ENCODE assay signal across 18 mouse cellular contexts in the genomic region with DNA sequence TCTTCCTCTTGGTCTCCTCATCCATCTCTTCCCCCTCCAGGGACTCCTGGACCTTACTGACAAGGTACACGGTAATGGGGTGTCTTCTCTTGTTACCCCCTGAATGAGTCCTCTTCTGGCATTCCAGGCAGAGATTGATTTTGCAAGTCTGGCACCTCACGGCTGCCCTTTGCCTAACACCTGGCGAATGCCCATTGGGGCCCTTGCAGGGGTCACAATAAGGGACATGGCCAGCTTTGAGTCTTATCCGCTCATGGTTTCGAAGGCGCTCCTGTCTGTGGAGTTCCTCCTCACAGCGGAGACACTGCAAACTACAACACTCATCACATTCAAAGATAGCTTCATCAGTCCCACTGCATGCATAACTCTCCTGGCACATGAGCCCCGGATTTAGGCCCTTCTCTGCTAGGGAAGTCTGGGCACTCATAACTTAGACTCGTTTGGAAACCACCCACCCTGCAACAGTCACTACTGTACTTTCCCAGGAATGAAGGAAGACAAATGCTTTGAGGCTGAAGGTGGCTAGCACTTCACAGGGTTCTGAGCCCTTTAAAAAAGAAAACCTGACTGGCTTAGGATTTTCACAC. TPM values are rescaled to one million over a fixed set of nuclear protein-coding genes. Genes with fewer than 3 reads are reported as not detected.
DNase-seq lines count a peak whose midpoint lies in the region; ATAC-seq and TF ChIP-seq lines count a peak whose summit lies in the region.
"Had no signal": no experiment of that assay in that cellular context is flagged by ENCODE, and none has a peak within 500 bp of the region (broad histone marks: within the 10 kb centered on the region; RNA-seq: fewer than 3 reads in every experiment).

No protein-coding gene starts in this region.

- no peak overlapping the region for H3K27ac ChIP-seq in forebrain, embryonic 14.5 days (ENCODE audit: low read depth, low read length)
- no peak overlapping the region for H3K27ac ChIP-seq in forebrain, embryonic 15.5 days (replicated peaks)
- H3K27ac ChIP-seq in liver, adult 2 months (replicated peaks; ENCODE audit: insufficient read depth, low read depth, low read length): peak overlapping the region; percentile 95
- H3K27ac ChIP-seq in liver, embryonic 11.5 days (ENCODE audit: low read depth, low read length): no peak overlapping the region
- no peak overlapping the region for H3K27ac ChIP-seq in neural tube, embryonic 13.5 days (replicated peaks)
- H3K27ac ChIP-seq: limb, embryonic 12.5 days; lung, embryonic 15.5 days; stomach, embryonic 15.5 days had no signal

- no peak for TF ChIP-seq POLR2A in liver, adult 2 months (IDR thresholded peaks at IDR 0.05; ENCODE audit: extremely low read depth, insufficient read depth, low read length)

- H3K9ac ChIP-seq in forebrain, embryonic 14.5 days (ENCODE audit: low read length): no peak overlapping the region
- H3K9ac ChIP-seq in forebrain, embryonic 15.5 days (replicated peaks): no peak overlapping the region
- peak overlapping the region; percentile 48 for H3K9ac ChIP-seq in liver, adult 2 months (ENCODE audit: low read depth, low read length)
- no peak overlapping the region for H3K9ac ChIP-seq in liver, embryonic 11.5 days (ENCODE audit: low read depth, low read length)
- 0 out of 2 replicates have a peak overlapping the region, but pooled peaks have one; percentile 5 for H3K9ac ChIP-seq in neural tube, embryonic 13.5 days
- H3K9ac ChIP-seq: limb, embryonic 12.5 days; lung, embryonic 15.5 days; stomach, embryonic 15.5 days had no signal

- 94% methylated on average over 9 of the region's 9 CpGs for WGBS in forebrain, embryonic 14.5 days
- 93% methylated on average over 9 of the region's 9 CpGs for WGBS in forebrain, embryonic 15.5 days
- 25% methylated on average over 9 of the region's 9 CpGs for WGBS in liver, adult 2 months
- 85% methylated on average over 9 of the region's 9 CpGs for WGBS in liver, embryonic 11.5 days
- 92% methylated on average over 9 of the region's 9 CpGs for WGBS in neural tube, embryonic 13.5 days

- TF ChIP-seq CTCF in liver, adult 2 months (IDR thresholded peaks at IDR 0.05; ENCODE audit: low read depth, low read length): no peak

- H3K27me3 ChIP-seq in forebrain, embryonic 14.5 days (replicated peaks; ENCODE audit: control insufficient read depth, insufficient read depth, low read length): no peaks in the 10 kb centered on the region
- H3K27me3 ChIP-seq in forebrain, embryonic 15.5 days: no peaks in the 10 kb centered on the region
- no peaks in the 10 kb centered on the region for H3K27me3 ChIP-seq in liver, adult 2 months (ENCODE audit: control insufficient read depth, insufficient read depth, low read length)
- H3K27me3 ChIP-seq in liver, embryonic 11.5 days (replicated peaks; ENCODE audit: control insufficient read depth, insufficient read depth, low read length): no peaks in the 10 kb centered on the region
- no peaks in the 10 kb centered on the region for H3K27me3 ChIP-seq in neural tube, embryonic 13.5 days
- H3K27me3 ChIP-seq: limb, embryonic 12.5 days; lung, embryonic 15.5 days; stomach, embryonic 15.5 days had no signal

- H3K36me3 ChIP-seq in forebrain, embryonic 14.5 days (ENCODE audit: control insufficient read depth, insufficient read depth, low read length): peaks cover 48% of the 10 kb centered on the region
- peaks cover 45% of the 10 kb centered on the region for H3K36me3 ChIP-seq in forebrain, embryonic 15.5 days
- peaks cover 33% of the 10 kb centered on the region for H3K36me3 ChIP-seq in liver, adult 2 months (ENCODE audit: control insufficient read depth, insufficient read depth, low read length)
- peaks cover 7% of the 10 kb centered on the region for H3K36me3 ChIP-seq in liver, embryonic 11.5 days (ENCODE audit: control insufficient read depth, insufficient read depth, low read length)
- H3K36me3 ChIP-seq in neural tube, embryonic 13.5 days: peaks cover 51% of the 10 kb centered on the region

- H3K4me1 ChIP-seq in forebrain, embryonic 14.5 days (ENCODE audit: control insufficient read depth, insufficient read depth, low read length): peaks cover 22% of the 10 kb centered on the region
- H3K4me1 ChIP-seq in forebrain, embryonic 15.5 days: peaks cover 36% of the 10 kb centered on the region
- peaks cover 31% of the 10 kb centered on the region for H3K4me1 ChIP-seq in liver, adult 2 months (ENCODE audit: control insufficient read depth, insufficient read depth, low read length)
- H3K4me1 ChIP-seq in liver, embryonic 11.5 days (replicated peaks; ENCODE audit: control insufficient read depth, insufficient read depth, low read length): no peaks in the 10 kb centered on the region
- H3K4me1 ChIP-seq in neural tube, embryonic 13.5 days (replicated peaks): peaks cover 44% of the 10 kb centered on the region

- peaks cover 34% of the 10 kb centered on the region for H3K79me2 ChIP-seq in liver, adult 2 months (ENCODE audit: control insufficient read depth, insufficient read depth, low read length)

- no peak overlapping the region for H3K4me3 ChIP-seq in forebrain, embryonic 14.5 days (ENCODE audit: low read depth, low read length)
- H3K4me3 ChIP-seq in forebrain, embryonic 15.5 days: no peak overlapping the region
- H3K4me3 ChIP-seq in liver, adult 2 months (ENCODE audit: insufficient read depth, low read depth, low read length): peak overlapping the region; percentile 38
- no peak overlapping the region for H3K4me3 ChIP-seq in liver, embryonic 11.5 days (ENCODE audit: low read depth, low read length)
- H3K4me3 ChIP-seq in neural tube, embryonic 13.5 days: no peak overlapping the region
- H3K4me3 ChIP-seq: gastrocnemius, adult 2 months; limb, embryonic 12.5 days; lung, embryonic 15.5 days; myocyte; stomach, embryonic 15.5 days had no signal

- no peak for DNase-seq in forebrain, embryonic 14.5 days (ENCODE audit: low spot score)
- peak; percentile 75 for DNase-seq in liver, adult 2 months (ENCODE audit: extremely low read depth, low read depth, low spot score)
- no peak for DNase-seq in liver, embryonic 11.5 days (ENCODE audit: low spot score)
- DNase-seq in brain, adult 2 months (ENCODE audit: low read depth, low spot score): peak; percentile 57
- DNase-seq in ovary, postnatal 36 days (ENCODE audit: low spot score): no peak
- DNase-seq: adrenal gland, postnatal 14 days; gastrocnemius, adult 2 months; heart, postnatal 36 days; layer of hippocampus, postnatal 36 days; spleen, adult 18-20 months; thymus, postnatal 14 days had no signal

- no peak for ATAC-seq in forebrain, embryonic 14.5 days
- ATAC-seq in forebrain, embryonic 15.5 days (replicated peaks): no peak
- ATAC-seq in liver, embryonic 11.5 days (replicated peaks; ENCODE audit: low FRiP score): no peak
- no peak for ATAC-seq in neural tube, embryonic 13.5 days (ENCODE audit: low read depth)
- no peak for ATAC-seq in monocyte, adult 5-6 weeks (replicated peaks; ENCODE audit: insufficient number of reproducible peaks, low FRiP score, low TSS enrichment, poor library complexity, severe bottlenecking)

- H3K4me2 ChIP-seq in forebrain, embryonic 14.5 days (ENCODE audit: low read length): peak overlapping the region; percentile 16; the same call in 1 of the 2 replicates
- no peak overlapping the region for H3K4me2 ChIP-seq in forebrain, embryonic 15.5 days (replicated peaks)
- H3K4me2 ChIP-seq in liver, embryonic 11.5 days: no peak overlapping the region
- peak overlapping the region; percentile 86; the same call in 1 of the 2 replicates for H3K4me2 ChIP-seq in neural tube, embryonic 13.5 days
- H3K4me2 ChIP-seq: limb, embryonic 12.5 days; lung, embryonic 15.5 days; stomach, embryonic 15.5 days had no signal

- no peaks in the 10 kb centered on the region for H3K9me3 ChIP-seq in forebrain, embryonic 14.5 days (replicated peaks; ENCODE audit: control insufficient read depth, low read length)
- no peaks in the 10 kb centered on the region for H3K9me3 ChIP-seq in forebrain, embryonic 15.5 days
- H3K9me3 ChIP-seq in liver, embryonic 11.5 days (ENCODE audit: control insufficient read depth, low read length): no peaks in the 10 kb centered on the region
- no peaks in the 10 kb centered on the region for H3K9me3 ChIP-seq in neural tube, embryonic 13.5 days
- H3K9me3 ChIP-seq: lung, embryonic 15.5 days; stomach, embryonic 15.5 days had no signal

RNA-seq across cellular contexts. Expression of gene Zfyve1, which starts 2.5 kb away (rescaled TPM):
- polyA plus RNA-seq in forebrain, embryonic 14.5 days (2014; fragmentation: Nextera tagmentation; extraction: Ambion mirVana): 22.7 and 27.7 TPM in 2 replicates
- polyA plus RNA-seq in forebrain, embryonic 15.5 days (2015; fragmentation: Nextera tagmentation; extraction: Ambion mirVana): 33.5 and 35.2 TPM in 2 replicates
- total RNA-seq in liver, adult 2 months (2014; rRNA removed): 52.0 and 57.7 TPM in 2 replicates
- 37.9 and 40.9 TPM in 2 replicates for polyA plus RNA-seq in liver, adult 2 months (2012; rRNA removed)
- polyA plus RNA-seq in liver, embryonic 11.5 days (2014; fragmentation: Nextera tagmentation; extraction: Ambion mirVana): 9.4 and 10.7 TPM in 2 replicates
- polyA plus RNA-seq in neural tube, embryonic 13.5 days (2015; fragmentation: Nextera tagmentation; extraction: Ambion mirVana): 27.0 and 27.3 TPM in 2 replicates
- 15.9 to 24.5 TPM (median 19.2 TPM) in 3 replicates for total RNA-seq in monocyte, adult 5-6 weeks (2017)

RNA-seq across cellular contexts. Expression of gene Rbm25, which starts 36.5 kb away (rescaled TPM):
- polyA plus RNA-seq in forebrain, embryonic 14.5 days (2014; fragmentation: Nextera tagmentation; extraction: Ambion mirVana): 164 and 176 TPM in 2 replicates
- polyA plus RNA-seq in forebrain, embryonic 15.5 days (2015; fragmentation: Nextera tagmentation; extraction: Ambion mirVana): 259 and 274 TPM in 2 replicates
- total RNA-seq in liver, adult 2 months (2014; rRNA removed): 69.1 and 78.1 TPM in 2 replicates
- 10.7 and 16.9 TPM in 2 replicates for polyA plus RNA-seq in liver, adult 2 months (2012; rRNA removed)
- polyA plus RNA-seq in liver, embryonic 11.5 days (2014; fragmentation: Nextera tagmentation; extraction: Ambion mirVana): 213 and 239 TPM in 2 replicates
- polyA plus RNA-seq in neural tube, embryonic 13.5 days (2015; fragmentation: Nextera tagmentation; extraction: Ambion mirVana): 273 and 280 TPM in 2 replicates
- total RNA-seq in monocyte, adult 5-6 weeks (2017): 239 to 354 TPM (median 242 TPM) in 3 replicates

Comparison
In these comparisons a context has a peak if more than half of its experiments do, and no peak if none do; other contexts are left out.
1. DNase-seq: peak in liver, adult 2 months (single experiment) and brain, adult 2 months (single experiment); none in forebrain, embryonic 14.5 days (single experiment), liver, embryonic 11.5 days (single experiment) and ovary, postnatal 36 days (single experiment).
2. H3K4me2 ChIP-seq: peak in forebrain, embryonic 14.5 days (single experiment) and neural tube, embryonic 13.5 days (single experiment); none in forebrain, embryonic 15.5 days (single experiment) and liver, embryonic 11.5 days (single experiment).
3. H3K9ac ChIP-seq: peak in liver, adult 2 months (single experiment) and neural tube, embryonic 13.5 days (single experiment); none in forebrain, embryonic 14.5 days (single experiment), forebrain, embryonic 15.5 days (single experiment) and liver, embryonic 11.5 days (single experiment).